Mouse (Mus musculus): ENCODE results near the gene Fads6.

DNA sequence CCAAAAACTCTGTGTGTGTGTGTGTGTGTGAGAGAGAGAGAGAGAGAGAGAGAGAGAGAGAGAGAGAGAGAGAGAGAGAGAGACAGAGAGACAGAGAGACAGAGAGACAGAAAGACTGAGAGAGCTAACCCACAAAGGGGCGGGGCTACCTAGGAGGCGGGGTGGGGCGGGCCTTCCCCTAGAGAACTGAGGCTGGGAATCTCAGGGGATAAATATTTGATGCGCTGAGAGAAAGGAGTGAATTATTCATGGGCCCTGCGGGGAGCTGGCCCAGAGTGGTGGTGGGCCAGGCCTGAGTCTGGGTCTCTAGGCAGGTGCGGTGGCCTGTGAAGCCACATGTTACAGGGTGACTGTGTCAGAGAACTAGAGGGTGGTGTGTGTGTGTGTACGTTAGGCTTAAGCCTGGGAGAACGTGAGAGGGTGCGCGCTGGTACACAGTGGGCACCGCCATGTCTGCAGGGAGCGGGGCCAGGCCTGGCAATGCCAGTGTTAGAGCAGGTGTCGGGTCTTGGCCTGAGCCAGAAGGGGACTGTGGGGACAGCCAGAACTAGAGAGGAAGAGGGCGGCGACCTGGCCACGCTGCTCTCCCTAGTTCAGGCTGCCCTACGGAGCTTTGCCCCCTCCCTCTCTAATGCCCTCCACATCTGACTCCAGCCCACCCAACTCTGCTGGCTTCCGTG lies 22.4 kb upstream of the Fads6 start:
- TF ChIP-seq CTCF (IDR thresholded peaks at IDR 0.05; ENCODE audit: low read depth) (no peak), EP300 (IDR thresholded peaks at IDR 0.05; ENCODE audit: low read depth) (no peak)

Data from heart, postnatal 0 days (tissue).